Mouse (Mus musculus) midbrain, embryonic 15.5 days (tissue): ENCODE measurements at regions not wholly inside any gene's neighbourhood (a gene's known extent, or its start where the extent isn't known, plus 50 kb on each side); places are given as distances from the start of the nearest gene placed in this dataset.
"Not testable (repeated sequence)": the region's sequence is repeated elsewhere in the genome, so short reads cannot be mapped to it uniquely, and the experiment has no call there.

Experiments used
- ATAC-seq: fragments of 200-750 bp; cut with Nextera tagmentation; replicated peaks from 2 replicates; pipeline ENCODE4 v1.8.0; 2017; ENCODE audit warnings: moderate TSS enrichment
- H3K27ac ChIP-seq: fragments of 300-500 bp; sonication (generic); 2 replicates; pipeline ENCODE4 v1.5.1; 2015; ENCODE audit warnings: mild to moderate bottlenecking, inconsistent platforms
- H3K27me3 ChIP-seq: fragments of 300-500 bp; sonication (generic); replicated peaks from 2 replicates; pipeline ENCODE4 v1.6.1; 2015; ENCODE audit warnings: inconsistent platforms
- H3K36me3 ChIP-seq: fragments of 300-500 bp; sonication (generic); replicated peaks from 2 replicates; pipeline ENCODE4 v1.6.1; 2015; ENCODE audit warnings: inconsistent platforms
- H3K4me1 ChIP-seq: fragments of 300-500 bp; sonication (generic); 2 replicates; pipeline ENCODE4 v1.6.1; 2015; ENCODE audit warnings: inconsistent platforms
- H3K4me2 ChIP-seq: fragments of 300-500 bp; sonication (generic); 2 replicates; pipeline ENCODE4 v1.6.1; 2015; ENCODE audit warnings: inconsistent platforms, mild to moderate bottlenecking, moderate library complexity
- H3K4me3 ChIP-seq: fragments of 300-500 bp; sonication (generic); 2 replicates; pipeline ENCODE4 v1.5.1; 2015; ENCODE audit warnings: mild to moderate bottlenecking, inconsistent platforms
- H3K9ac ChIP-seq: fragments of 300-500 bp; sonication (generic); 2 replicates; pipeline ENCODE4 v1.6.1; 2015; ENCODE audit warnings: mild to moderate bottlenecking, inconsistent platforms
- H3K9me3 ChIP-seq: fragments of 300-500 bp; sonication (generic); 2 replicates; pipeline ENCODE4 v1.6.1; 2016; ENCODE audit warnings: inconsistent platforms
- WGBS: fragments of 180-500 bp; shearing (Covaris S2); methylation state at CpG from one replicate; pipeline ENCODE4 v1.1.7; 2015; ENCODE audit warnings: mixed read lengths; 5-methylcytosine and 5-hydroxymethylcytosine counted together

GRCm38 (mm10) chr13:80709531-80710306 is 173.5 kb upstream of the Arrdc3 start:
- no peak overlapping the region for H3K9ac ChIP-seq
- H3K4me3 ChIP-seq, result no peak overlapping the region
- H3K4me2 ChIP-seq, result no peak overlapping the region
- H3K27ac ChIP-seq, result no peak overlapping the region
- peak; percentile 74; the same call in 1 of the 2 replicates for ATAC-seq
- WGBS, result 51% methylated on average over 9 of the region's 9 CpGs
- H3K4me1 ChIP-seq, result no peaks in the 10 kb centered on the region
- no peaks in the 10 kb centered on the region for H3K36me3 ChIP-seq
- no peaks in the 10 kb centered on the region for H3K9me3 ChIP-seq
- no peaks in the 10 kb centered on the region for H3K27me3 ChIP-seq

DNA sequence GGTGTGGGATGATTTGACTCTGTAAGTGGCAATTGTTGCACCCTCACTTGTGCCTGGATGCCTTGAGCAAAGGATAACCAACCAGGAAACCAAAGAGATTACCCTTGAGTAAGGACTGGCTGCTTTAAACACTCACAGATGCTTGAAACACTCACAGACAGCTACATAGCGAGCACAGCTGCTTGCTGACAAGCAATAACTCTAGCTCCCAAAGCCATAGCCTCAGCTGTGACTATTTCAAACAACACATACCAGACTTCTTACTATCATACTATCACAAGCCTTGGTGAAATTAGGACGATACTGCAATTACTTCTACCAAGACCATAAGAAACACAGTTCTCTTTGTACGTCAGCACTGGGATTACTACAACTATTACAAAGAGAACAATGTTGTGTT is 163.9 kb upstream of the Arrdc3 start:
- no peak for ATAC-seq
- H3K27ac ChIP-seq, result no peak overlapping the region
- H3K4me3 ChIP-seq, result no peak overlapping the region
- no peak overlapping the region for H3K9ac ChIP-seq
- H3K4me2 ChIP-seq, result no peak overlapping the region
- H3K36me3 ChIP-seq, result no peaks in the 10 kb centered on the region
- no peaks in the 10 kb centered on the region for H3K27me3 ChIP-seq
- H3K9me3 ChIP-seq, result no peaks in the 10 kb centered on the region
- 82% methylated on average over 3 of the region's 3 CpGs for WGBS
- no peaks in the 10 kb centered on the region for H3K4me1 ChIP-seq

DNA sequence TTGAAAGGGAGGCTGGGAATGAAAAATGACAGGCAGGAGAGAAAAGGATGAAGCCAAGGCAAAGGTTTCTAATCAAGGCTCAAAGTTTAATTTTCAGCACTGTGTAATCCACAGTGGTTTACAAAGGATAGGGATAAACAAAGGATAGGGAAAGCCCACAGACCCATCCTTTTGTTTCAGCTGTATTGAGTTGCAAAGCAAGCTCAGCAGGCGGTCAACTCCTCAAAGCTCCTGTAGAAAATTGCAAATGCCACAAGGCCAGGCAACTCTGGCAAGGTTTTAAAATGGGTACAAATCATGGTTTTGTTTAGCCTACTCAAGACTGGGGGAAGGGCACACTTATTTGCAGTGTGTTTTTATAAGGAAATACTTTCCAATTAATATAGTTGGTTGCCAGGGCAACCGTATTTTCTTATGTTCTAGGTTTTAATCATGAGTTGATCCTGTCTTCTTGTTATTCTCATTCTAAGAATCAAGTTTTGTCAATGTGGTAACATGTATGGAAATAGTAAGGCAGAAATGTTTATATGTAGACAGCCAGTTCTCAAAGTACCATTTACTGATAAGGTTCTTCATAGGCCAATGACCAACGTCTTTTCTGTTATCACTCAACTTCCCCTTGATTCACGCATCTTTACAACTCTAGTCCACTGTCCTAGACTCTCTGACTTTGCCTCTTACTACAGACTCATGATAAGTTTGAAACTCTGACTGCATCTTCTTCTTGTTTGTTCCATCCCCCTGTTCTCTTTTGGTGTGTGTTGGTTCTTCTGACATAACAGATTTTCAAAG is 159.8 kb upstream of the Arrdc3 start:
- no peaks in the 10 kb centered on the region for H3K36me3 ChIP-seq
- ATAC-seq, result no peak
- 34% methylated on average over 4 of the region's 4 CpGs for WGBS
- H3K4me3 ChIP-seq, result no peak overlapping the region
- no peaks in the 10 kb centered on the region for H3K4me1 ChIP-seq
- H3K27me3 ChIP-seq, result no peaks in the 10 kb centered on the region
- no peaks in the 10 kb centered on the region for H3K9me3 ChIP-seq
- H3K9ac ChIP-seq, result no peak overlapping the region
- no peak overlapping the region for H3K4me2 ChIP-seq
- no peak overlapping the region for H3K27ac ChIP-seq

DNA sequence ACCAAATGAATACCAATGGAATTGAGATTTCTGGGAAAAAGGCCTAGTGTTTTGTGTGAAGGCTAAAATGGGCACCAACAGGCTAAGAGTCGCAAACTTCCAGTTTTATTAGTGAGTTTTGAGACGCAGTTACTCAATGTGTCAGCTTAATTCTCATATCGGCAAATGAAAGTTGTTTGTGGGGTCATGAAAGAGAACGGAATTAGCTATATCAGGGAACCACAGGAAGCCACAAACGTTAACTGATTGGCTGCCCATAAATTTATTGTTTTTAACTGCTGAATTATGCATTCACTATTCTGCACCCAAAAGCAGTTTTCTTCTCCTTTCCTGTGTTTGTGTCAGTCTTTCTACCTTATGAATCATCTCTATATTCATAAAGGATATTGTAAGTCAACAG is 154.0 kb upstream of the Arrdc3 start:
- H3K4me3 ChIP-seq, result no peak overlapping the region
- H3K27ac ChIP-seq, result no peak overlapping the region
- H3K4me1 ChIP-seq, result no peaks in the 10 kb centered on the region
- no peaks in the 10 kb centered on the region for H3K27me3 ChIP-seq
- no peaks in the 10 kb centered on the region for H3K9me3 ChIP-seq
- ATAC-seq, result no peak
- 90% methylated on average over 5 of the region's 5 CpGs for WGBS
- H3K9ac ChIP-seq, result no peak overlapping the region
- no peaks in the 10 kb centered on the region for H3K36me3 ChIP-seq
- H3K4me2 ChIP-seq, result no peak overlapping the region

- Histone ChIP-seq H3K4me1 (no peaks in the 10 kb centered on the region), H3K4me3 (no peak overlapping the region), H3K27me3 (no peaks in the 10 kb centered on the region), H3K4me2 (no peak overlapping the region), H3K27ac (no peak overlapping the region), H3K36me3 (no peaks in the 10 kb centered on the region), H3K9me3 (no peaks in the 10 kb centered on the region), H3K9ac (no peak overlapping the region)
- ATAC-seq, result no peak
- whole genome bisulfite sequencing, result 74% methylated on average over 2 of the region's 2 CpGs
Measured at GRCm38 (mm10) chr13:80745991-80746390, 137.2 kb upstream of the Arrdc3 start.

DNA sequence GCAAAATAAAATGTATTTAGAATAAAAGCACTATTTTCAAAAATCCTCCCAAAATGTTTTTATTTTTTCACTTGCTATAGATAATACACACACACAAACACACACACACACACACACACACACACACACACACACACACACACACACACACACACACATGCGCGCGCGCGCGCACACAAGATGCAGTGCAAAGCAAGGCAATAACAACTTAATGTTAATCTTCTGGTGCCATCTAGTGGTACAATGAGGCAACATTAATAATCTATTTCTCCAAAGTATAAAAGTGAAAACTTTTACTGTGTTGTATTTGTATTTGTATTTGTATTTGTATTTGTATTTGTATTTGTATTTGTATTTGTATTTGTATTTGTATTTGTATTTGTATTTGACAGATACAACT is 136.2 kb upstream of the Arrdc3 start:
- not testable (repeated sequence) for H3K4me1 ChIP-seq, H3K9ac ChIP-seq, H3K4me3 ChIP-seq, H3K4me2 ChIP-seq, H3K36me3 ChIP-seq, H3K27ac ChIP-seq, H3K9me3 ChIP-seq, H3K27me3 ChIP-seq
- WGBS, result 35% methylated on average over 6 of the region's 6 CpGs
- peak; percentile 81; the same call in 1 of the 2 replicates for ATAC-seq
